Mouse (Mus musculus) mature B cell (primary cell): ENCODE results near the gene Lor.

ENCODE experiments used
- in situ Hi-C: fragments of 300-500 bp; cut with MboI; formaldehyde crosslinking; loops from 2 replicates; pipeline ENCODE4 v1.14.3; 2019

The Lor gene

DNA sequence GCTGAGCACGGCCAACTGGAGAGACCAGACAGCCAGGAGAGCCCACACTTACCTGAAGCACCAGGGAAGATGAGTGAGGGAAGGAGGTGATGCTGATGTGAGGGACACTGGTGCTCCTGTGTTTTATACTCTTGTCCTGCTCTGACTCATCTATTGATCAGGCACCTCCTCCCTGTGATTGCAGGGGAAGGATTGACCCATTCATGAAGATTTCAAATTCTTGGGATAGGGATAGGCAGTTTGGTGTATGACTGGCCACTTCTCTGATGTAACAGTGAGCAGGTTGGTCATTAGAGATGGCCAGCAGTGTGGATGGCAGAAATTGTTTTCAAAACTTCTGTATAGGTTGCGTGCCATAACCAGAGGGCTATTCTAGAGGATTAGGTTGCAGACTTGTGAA is at the start of gene Lor:
Lor (minus strand) TSS at position 101 of the 400 bp plus-strand sequence.
- in situ Hi-C loops = no loop called here

DNA sequence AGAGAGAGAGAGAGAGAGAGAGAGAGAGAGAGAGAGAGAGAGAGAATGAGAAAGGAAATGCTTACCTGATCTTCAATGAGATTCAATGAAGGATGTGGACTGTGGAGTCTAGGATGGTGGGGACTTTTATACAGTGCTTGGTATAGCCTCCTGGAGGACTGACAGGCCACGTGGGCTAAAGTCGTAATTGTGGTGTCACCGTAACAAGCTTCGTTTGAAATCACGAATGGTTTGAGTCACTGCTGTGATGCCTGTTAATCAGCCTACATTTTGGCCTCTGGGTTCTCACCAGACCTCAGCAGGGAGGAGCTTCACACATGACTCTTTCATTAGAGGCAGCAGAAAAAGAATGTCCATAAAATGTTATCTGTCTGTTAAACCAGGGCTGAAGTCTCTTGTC is 40.9 kb upstream of the Lor start, which contains the start of gene Prr9:
Prr9 (minus strand) TSS at position 101 of the 400 bp plus-strand sequence.
- in situ Hi-C loops = no loop called here

DNA sequence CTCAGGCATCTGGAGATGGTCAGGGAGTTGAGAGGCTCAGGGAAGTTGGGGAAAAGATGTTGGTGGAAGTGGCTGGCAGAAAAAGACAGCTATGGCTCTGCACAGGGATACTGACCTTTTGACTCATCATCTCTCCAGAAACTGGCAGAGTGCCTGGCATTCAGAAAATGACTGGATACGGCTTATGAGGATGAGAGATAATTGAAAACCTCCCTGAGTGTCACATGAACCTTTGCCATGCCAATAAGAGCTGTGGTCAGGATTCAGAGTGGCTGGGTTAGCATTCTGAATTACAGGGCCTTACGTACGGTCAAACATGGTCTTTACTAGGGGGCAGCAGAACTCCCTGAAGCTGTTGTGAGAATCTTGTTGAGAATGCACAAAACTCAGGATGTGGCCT is 38.0 kb upstream of the Lor start:
- in situ Hi-C loops = no loop called here

DNA sequence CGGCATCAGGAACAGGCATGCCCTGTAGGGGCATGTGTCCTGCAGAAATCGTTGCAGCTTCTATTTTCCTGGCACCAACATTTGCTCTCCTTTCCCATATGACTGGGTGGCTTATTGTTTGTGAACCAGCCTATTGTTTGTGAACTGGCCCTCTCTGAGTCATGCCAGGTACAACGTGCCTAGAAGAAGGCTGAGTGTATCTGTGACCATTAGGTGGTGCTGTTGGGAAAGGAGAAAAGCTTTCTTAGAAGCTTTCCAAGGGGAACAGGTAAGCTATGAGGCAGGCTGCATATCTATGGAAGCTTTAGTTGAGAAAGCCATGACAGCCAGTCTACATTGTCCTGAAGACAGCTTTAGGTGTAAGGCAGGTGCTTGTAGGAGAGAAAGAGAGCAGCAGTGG is 35.0 kb upstream of the Lor start:
- in situ Hi-C loops = no loop called here

DNA sequence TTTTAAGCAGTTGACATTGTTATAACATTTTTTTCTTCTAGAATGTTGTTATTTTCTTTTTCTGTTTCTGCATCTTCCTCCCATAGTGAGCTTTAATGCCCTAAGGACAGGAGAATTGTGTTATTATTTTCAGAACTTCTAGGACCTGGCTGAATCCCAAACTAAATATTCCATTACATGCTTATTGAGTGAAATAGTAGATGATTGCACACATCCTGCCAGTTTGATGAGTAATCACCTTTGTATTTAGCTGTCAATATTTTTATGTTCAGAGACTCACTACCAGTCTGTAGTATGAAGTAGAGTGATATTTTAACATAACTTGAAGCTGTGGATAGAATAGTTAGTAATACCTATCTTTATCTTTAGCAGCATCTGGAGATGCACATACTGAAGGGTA is 28.6 kb upstream of the Lor start:
- in situ Hi-C loops = no loop called here

DNA sequence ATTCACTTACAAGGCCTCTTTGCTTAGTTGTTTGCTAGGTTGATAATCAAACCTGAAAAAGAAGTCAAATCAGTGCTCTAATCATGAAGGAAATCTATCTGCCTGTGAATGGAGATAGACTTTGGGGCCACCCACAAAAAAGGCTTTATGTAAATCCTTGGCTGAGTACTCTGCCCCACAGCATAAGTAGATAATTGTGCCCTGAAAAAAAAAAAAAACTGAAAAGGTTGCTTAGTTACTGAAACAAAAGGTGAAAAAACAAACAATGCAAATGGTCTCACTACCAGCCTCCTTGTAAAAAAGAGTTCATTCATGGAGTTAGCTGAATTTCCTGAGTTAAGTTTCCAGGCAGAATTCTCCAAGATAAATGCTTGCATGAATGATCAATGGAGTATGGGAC is 27.8 kb upstream of the Lor start:
- in situ Hi-C loops = no loop called here

DNA sequence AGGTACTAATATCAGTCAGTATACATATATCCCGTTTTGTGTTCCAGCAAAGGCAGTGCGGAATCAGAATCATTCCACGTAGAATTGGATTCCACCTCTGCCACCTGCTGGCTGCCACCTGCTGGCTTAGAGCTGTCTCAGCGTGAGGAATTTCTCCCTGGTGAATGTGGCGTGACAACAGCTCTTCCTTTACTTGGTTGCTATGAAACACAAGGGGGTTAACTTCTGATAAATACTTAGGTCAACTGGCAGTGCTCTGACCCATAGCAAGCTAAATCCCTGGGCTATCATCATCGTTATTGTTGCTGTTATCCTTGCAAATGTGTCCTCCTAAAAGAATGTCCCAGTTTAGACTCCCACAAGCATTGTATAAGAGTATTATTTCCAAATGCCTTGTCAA is 23.6 kb upstream of the Lor start:
- in situ Hi-C loops = no loop called here

DNA sequence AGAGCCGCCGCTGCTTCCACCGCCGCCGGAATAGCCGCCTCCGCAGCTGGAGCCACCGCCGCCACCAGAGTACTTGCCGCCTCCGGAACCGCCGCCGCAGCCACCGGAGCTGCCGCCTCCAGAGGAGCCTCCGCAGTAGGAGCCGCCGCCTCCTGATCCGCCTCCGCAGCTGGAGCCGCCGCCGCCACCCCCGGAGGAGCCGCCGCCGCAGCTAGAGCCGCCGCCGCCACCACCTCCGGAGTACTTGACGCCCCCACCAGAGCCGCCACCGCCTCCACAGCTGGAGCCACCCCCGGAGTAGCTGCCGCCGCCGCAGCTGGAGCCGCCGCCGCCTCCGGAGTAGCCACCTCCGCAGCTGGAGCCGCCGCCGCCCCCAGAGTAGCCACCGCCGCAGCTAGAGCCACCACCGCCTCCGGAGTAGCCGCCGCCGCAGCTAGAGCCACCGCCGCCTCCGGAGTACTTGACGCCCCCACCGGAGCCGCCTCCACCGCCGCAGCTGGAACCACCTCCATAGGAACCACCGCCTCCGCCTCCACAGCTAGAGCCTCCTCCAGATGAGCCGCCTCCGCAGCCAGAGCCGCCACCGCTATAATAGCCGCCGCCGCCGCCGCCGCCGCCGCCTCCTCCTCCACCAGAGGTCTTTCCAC is 1.5 kb downstream of the Lor start:
- in situ Hi-C loops = no loop called here

DNA sequence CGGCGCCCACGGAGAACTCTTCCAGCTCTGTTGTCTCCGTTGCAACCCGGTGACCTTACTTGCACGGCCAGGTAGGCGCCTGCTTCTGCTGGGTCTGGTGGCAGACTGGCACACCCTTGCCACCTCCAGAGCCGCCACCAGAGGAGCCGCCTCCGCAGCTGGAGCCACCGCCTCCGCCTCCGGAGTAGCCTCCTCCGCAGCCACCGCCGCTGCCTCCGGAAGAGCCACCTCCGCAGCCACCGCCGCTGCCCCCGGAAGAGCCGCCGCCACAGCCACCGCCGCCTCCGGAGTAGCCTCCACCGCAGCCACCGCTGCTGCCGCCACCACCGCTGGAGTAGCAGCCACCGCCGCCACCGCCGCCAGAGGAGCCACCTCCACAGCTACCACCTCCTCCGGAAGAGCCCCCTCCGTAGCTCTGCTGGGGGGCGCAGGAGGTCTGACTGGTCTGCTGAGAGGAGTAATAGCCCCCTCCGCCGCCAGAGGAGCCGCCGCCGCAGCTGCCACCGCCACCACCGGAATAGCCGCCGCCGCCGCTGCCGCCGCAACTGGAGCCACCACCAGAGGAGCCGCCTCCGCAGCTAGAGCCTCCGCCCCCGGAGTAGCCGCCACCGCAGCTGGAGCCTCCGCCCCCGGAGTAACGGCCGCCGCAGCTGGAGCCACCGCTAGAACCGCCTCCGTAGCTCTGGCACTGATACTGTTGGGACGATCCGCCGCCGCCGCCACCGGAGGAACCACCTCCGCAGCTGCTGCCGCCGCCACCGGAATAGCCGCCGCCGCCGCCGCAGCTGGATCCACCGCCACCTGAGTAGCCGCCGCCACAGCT is 2.3 kb downstream of the Lor start:
- in situ Hi-C loops = no loop called here

DNA sequence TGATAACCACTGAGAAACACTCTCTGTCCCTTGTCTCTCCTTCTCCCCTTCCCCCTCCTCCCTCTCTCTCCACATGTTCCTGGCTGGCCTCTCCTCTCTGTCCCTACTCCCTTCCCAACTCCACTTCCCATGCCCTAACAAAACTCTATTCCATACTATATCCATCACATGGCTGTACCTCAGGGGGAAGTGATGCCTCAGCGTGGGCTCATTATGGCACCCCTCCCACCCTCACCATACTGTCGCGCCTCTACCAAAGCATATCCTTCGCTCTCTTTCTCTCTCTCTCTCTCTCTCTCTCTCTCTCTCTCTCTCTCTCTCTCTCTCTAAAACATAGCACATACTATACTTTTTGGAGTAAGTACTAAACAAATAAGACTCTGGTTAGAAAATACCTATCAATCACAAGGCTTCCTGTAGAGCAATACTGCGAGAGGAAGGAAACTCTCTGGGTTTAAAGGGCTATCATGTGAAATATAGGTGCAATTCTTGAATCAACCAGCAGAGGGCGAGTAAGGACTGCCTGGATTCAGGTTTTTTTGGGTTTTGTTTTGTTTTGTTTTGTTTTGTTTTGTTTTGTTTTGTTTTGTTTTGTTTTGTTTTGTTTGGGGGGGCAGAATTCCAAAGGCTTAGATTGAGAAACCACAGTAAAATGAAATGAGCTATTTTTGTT is 32.4 kb downstream of the Lor start:
- in situ Hi-C loops = no loop called here

DNA sequence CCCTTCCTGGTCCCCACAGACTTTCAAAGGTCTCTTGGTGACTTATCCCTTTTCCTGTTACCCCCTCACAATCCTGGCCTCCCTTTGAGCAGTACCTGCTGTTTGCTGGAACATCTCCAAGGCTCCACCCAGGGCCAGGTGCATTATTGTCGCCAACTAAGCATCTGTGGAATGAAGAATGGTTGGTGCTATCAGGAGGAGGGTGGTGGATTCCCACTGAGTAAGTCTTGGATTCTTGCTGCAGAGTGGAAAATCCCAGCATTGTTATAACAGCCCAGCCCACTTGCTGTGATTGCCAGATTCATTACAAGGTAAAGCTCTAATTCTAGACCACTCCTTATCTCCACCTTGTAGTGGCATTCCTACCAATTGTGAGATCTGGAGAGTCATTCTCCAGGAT is 49.0 kb downstream of the Lor start:
- in situ Hi-C loops = no loop called here

DNA sequence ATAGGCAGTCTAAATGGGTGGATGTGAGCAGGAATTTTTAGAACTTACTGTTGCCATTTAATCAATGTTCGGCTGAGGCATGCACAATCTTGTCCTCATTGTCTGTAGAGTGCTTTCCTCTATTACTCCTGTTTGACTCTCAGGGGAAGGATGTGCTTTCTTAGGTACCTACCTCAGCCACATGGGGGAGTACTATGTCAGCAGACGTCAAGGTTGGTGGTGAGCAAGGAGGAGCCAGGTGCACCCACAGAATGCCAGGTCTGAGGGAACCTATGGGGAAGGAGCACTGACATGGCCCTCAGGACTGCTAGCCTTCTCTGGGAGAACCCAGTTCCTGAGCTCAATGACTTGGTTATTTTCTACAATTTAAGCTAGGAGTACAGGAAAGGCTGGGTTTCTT is 49.7 kb downstream of the Lor start:
- in situ Hi-C loops = no loop called here
